10 mouse cellular contexts compared by ENCODE assay signal in genomic region chr12:118530514-118530913, GRCm38 (mm10).
DNase-seq lines count a peak whose midpoint lies in the region; ATAC-seq and TF ChIP-seq lines count a peak whose summit lies in the region.
"Had no signal": no experiment of that assay in that cellular context is flagged by ENCODE, and none has a peak within 500 bp of the region (broad histone marks: within the 10 kb centered on the region; RNA-seq: fewer than 3 reads in every experiment).

No protein-coding gene starts in this region.

- peak overlapping the region; percentile 19 for H3K4me3 ChIP-seq in lung, embryonic 15.5 days
- H3K4me3 ChIP-seq in limb, embryonic 10.5 days, result peak overlapping the region; percentile 44
- peak overlapping the region; percentile 27 for H3K4me3 ChIP-seq in neural tube, embryonic 15.5 days (replicated peaks)
- H3K4me3 ChIP-seq in left cerebral cortex, adult 2 months, result no peak overlapping the region

- no peak for TF ChIP-seq CTCF in left cerebral cortex, adult 2 months (IDR thresholded peaks at IDR 0.05)

- H3K9ac ChIP-seq in lung, embryonic 15.5 days, result no peak overlapping the region
- no peak overlapping the region for H3K9ac ChIP-seq in neural tube, embryonic 15.5 days (replicated peaks)

- H3K4me2 ChIP-seq in lung, embryonic 15.5 days, result peak overlapping the region; percentile 55
- H3K4me2 ChIP-seq in neural tube, embryonic 15.5 days, result peak overlapping the region; percentile 54

- H3K9me3 ChIP-seq in lung, embryonic 15.5 days, result no peaks in the 10 kb centered on the region
- H3K9me3 ChIP-seq in limb, embryonic 10.5 days (replicated peaks), result no peaks in the 10 kb centered on the region
- H3K9me3 ChIP-seq in neural tube, embryonic 15.5 days (replicated peaks), result no peaks in the 10 kb centered on the region

- DNase-seq in heart, adult 11 months, result peak; percentile 33
- DNase-seq in heart, postnatal 14 days, result no peak
- DNase-seq in lung, postnatal 36 days, result no peak
- peak; percentile 40 for DNase-seq in limb, embryonic 10.5 days (ENCODE audit: low spot score)
- DNase-seq in left cerebral cortex, adult 2 months (ENCODE audit: extremely low spot score in 1 of 2, low spot score in 2 of 2), result no peak
- DNase-seq in right cerebral cortex, adult 2 months (ENCODE audit: low spot score in 2 of 2), result no peak
- DNase-seq: adrenal gland, postnatal 36 days; lung, adult 18-20 months had no signal

- ATAC-seq in lung, embryonic 15.5 days (ENCODE audit: borderline replicate concordance, extremely low read depth, low FRiP score, low TSS enrichment), result no peak
- no peak for ATAC-seq in neural tube, embryonic 15.5 days (ENCODE audit: low FRiP score)

- intact Hi-C loops in heart, postnatal 14 days (cut with DNase I), result no loop called here
- intact Hi-C loops in left cerebral cortex, adult 2 months (cut with DNase I), result no loop called here

- 0 out of 2 replicates have a peak, but pooled peaks cover 4% of the 10 kb centered on the region for H3K4me1 ChIP-seq in lung, embryonic 15.5 days
- peaks cover 16% of the 10 kb centered on the region for H3K4me1 ChIP-seq in limb, embryonic 10.5 days
- peaks cover 14% of the 10 kb centered on the region for H3K4me1 ChIP-seq in neural tube, embryonic 15.5 days

- no peaks in the 10 kb centered on the region for H3K36me3 ChIP-seq in lung, embryonic 15.5 days
- H3K36me3 ChIP-seq in limb, embryonic 10.5 days, result no peaks in the 10 kb centered on the region
- no peaks in the 10 kb centered on the region for H3K36me3 ChIP-seq in neural tube, embryonic 15.5 days

- no peak overlapping the region for H3K27ac ChIP-seq in lung, embryonic 15.5 days
- no peak overlapping the region for H3K27ac ChIP-seq in limb, embryonic 10.5 days
- H3K27ac ChIP-seq in neural tube, embryonic 15.5 days (replicated peaks), result no peak overlapping the region
- H3K27ac ChIP-seq in left cerebral cortex, adult 2 months, result no peak overlapping the region

- WGBS in lung, embryonic 15.5 days, result 9% methylated on average over 10 of the region's 10 CpGs
- WGBS in limb, embryonic 10.5 days, result 3% methylated on average over 10 of the region's 10 CpGs
- 5% methylated on average over 10 of the region's 10 CpGs for WGBS in neural tube, embryonic 15.5 days

- H3K27me3 ChIP-seq in lung, embryonic 15.5 days, result peaks cover 40% of the 10 kb centered on the region
- H3K27me3 ChIP-seq in limb, embryonic 10.5 days (ENCODE audit: low read depth, poor library complexity, severe bottlenecking), result peaks cover 61% of the 10 kb centered on the region
- H3K27me3 ChIP-seq in neural tube, embryonic 15.5 days (replicated peaks), result peaks cover 42% of the 10 kb centered on the region

Comparison
In these comparisons a context has a peak if more than half of its experiments do, and no peak if none do; other contexts are left out.
1. DNase-seq: peak in heart, adult 11 months (single experiment) and limb, embryonic 10.5 days (single experiment); none in heart, postnatal 14 days (0 of 2), lung, postnatal 36 days (single experiment), left cerebral cortex, adult 2 months (0 of 2) and right cerebral cortex, adult 2 months (0 of 2).